Mouse (Mus musculus): ENCODE measurements at regions not wholly inside any gene's neighbourhood (a gene's known extent, or its start where the extent isn't known, plus 50 kb on each side); places are given as distances from the start of the nearest gene placed in this dataset.

DNA sequence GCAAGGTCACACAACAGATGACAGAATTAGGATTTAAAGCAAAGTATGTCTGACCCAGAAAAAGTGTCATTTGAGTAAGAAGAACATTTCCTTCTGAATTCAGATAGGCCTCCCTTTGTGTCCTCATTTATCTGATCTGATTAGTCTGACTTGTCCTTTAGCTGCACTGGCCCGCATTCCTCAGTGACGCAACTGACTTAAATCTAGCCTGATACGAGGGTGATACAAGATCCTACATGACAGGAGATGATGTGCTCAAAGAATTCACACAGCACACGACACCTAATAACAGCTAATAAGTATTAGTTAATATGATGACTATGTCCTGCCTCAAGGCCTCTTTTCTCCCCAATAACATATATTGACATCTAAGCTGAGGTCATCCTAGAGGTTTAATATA is 192.8 kb downstream of the Nuf2 start:
- no peak for DNase-seq (ENCODE audit: extremely low read depth, insufficient read length, low spot score)

DNA sequence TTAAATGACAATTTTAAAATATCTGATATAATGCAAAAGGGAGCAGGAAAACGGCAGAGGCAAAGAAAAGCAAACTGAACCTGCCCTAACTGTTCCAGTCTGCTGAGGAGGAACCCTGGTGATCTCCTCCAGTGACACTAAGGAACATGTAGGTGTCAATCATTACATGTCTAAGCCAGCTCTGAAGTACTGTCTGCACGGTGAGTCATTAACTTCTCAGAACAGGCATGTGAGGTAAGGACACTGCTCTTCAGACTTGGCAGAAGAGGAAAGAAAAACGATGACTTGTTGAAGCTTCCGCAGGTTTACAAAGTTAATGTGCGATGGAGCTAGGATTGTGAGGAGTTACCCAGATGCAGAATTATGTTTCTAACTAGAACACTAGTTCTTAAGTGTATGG is 199.1 kb downstream of the Nuf2 start:
- no peak for DNase-seq (ENCODE audit: extremely low read depth, insufficient read length, low spot score)

DNA sequence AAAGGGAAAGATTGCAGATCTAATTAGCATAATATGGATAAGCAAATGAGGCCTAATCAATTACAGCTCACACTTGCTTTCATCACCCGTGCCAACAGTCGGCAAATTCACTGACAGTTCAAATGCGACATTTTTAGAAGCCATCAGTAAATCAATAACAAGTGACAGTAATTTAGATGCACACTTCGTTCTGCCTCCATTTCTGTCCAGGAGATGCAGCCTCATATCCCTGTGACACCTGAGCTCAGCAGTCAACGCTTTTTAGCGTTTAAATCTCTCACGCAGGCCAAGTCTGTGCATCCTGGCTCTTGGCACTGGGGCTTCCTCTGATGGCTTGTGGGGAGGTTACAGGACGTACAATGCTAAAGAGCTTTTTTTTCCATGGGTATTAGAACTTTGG is 218.0 kb downstream of the Nuf2 start:
- DNase-seq (ENCODE audit: extremely low read depth, insufficient read length, low spot score), result no peak

DNA sequence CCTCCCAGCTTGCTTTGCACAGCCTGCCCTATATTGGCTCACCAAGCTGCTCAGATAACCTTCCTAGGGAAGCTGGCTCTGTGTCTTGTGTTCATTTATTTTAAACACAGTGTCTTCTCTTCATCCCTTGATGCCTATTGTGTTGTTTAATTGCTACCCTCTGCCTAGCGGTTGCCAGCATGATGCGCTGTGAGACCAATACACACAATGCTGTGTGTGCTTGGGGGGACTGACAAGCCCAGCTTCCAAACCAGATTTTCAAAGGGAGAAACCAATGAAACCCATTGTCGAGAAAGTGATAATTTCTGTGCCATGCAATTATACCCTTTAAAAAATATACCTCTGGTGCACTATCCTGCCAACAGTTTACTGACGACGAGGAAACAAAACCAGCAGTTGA is 247.8 kb downstream of the Nuf2 start:
- DNase-seq (ENCODE audit: extremely low read depth, insufficient read length, low spot score), result no peak

DNA sequence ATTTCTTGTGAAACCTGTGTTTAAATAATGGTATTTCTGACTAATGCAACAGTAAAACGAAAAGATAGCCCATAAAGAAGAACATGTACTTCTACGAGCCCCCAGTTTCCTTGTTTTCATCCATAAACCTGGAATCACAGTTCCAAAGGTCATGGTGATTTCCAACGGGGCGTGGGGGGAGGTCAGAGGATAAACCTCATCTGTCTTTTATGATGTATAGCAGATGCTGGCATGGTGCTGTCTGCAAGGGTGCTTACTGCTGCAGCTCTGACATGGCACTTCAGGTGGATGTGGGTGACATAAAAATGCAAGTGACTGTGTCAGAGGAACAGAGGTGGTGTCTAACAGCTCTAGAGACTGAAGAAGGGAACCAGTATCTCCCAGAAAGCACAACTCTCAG is 260.5 kb downstream of the Nuf2 start:
- no peak for DNase-seq (ENCODE audit: extremely low read depth, insufficient read length, low spot score)

DNA sequence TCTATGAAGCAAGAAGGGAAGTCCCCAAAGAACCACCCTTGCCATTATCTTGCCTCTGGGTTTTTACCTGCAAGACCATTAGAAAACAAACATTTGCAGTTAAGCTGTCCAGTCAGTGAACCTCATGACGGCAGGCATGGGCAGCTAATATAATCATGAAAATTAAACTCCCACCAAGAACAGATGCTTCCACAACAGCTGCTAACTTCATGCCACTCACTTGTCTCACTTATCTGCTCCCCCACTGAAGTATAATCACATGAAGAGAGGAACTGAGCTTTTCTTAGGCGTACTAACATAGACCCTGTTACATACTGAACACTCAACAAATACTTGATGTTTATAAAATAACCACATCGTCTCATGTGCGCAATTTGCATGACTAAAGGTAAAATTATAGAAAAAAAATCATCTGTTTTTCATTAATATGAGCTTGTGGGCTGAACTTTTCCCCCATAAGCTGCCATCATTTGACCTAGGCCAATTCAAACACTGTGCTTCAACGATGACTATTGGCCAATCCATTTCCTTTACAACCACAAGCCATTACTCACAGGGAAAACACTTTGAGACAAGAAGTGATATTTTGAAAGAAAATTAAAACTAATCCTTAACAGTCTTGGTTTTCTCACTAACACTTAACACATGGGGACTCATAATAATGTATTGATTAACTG is 267.1 kb downstream of the Nuf2 start:
- DNase-seq (ENCODE audit: extremely low read depth, insufficient read length, low spot score), result no peak

DNA sequence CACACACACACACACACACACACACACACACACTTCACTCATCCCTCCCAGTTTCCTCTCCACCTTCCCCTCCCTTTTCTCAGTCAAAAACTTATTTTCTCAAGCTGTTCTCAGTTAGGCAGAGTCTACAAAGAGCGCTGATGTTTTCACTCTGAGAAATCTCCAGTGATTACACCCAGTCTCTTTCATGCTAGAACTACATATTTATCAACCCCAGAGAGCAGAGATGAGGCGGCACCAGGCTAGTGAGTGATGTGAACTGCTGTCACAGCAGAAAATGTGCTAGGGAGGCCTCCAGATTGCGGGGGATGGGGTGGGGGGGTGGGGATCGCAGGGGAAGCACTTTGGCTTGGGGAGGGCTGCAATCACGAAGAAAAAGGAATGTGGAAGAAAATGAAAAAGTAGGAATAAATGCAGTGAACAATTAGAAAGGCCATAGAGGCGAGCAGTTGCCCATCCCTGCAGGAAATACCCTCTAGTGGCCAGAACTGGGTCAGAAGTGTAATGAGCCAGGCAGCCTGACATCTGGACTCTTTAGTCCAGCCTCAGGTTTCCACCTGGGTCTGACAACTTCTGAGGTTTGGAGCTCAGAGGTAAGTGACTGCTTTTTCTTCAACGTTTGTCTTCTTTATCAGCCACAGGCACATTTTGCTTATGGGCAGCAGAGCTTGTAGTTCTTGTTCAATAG is 276.9 kb downstream of the Nuf2 start:
- no peak for DNase-seq (ENCODE audit: extremely low read depth, insufficient read length, low spot score)

DNA sequence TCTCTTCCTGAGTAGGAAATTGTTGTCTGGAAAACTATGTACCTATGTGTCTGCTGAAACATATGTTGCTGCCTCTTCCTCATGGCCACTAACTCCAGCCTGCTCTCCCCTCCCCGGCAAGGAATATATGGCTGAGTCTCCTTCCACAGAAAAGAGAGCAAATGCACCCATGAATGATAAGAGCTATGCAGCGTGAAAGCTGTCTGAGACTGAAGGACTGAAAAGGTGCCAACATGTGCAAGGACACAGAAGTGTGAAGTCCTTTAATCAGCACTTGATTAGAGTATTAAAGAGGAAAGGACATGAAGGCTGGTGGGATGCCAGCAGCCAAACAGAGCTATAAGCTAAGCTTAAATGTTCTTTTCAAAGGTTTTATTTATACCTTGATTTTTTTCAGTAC is 279.1 kb downstream of the Nuf2 start:
- DNase-seq (ENCODE audit: extremely low read depth, insufficient read length, low spot score), result no peak

DNA sequence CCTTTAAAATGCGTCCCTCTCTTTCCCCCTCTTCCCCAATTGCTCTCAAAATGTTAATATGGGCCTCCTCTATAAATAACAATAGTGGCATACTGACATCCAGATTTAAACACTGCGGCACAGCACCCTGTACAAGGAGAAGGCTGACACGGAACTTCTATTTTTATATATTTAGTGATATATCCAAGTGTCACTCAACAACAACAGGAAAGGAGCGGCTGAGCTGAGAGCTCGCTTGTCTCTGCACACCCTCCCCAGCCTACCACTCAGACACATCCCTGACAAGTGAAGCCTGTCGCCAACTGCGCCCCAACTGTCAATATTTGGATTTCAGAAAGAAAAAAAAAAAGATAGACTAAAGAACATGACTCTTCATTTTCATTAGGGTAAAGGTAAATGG is 282.2 kb downstream of the Nuf2 start:
- no peak for DNase-seq (ENCODE audit: extremely low read depth, insufficient read length, low spot score)

DNA sequence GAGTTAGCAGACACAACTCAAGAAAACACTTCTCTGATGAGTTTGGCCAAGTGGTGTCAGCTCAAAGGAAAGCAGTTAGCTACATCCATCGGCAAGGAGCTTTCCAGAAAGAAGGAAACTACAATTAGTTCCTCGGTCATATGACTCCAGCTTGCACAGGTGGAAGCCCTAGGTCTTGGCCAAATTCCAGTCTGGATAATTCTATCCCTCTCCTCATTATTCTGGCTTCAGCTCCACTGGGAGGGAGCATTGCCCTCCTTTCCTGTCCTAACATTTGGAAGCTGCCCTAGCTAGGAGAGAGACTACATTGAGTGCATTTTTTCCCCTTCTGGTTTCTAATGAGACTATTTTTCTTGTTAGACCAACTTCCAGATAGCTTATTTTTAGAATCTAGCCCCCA is 290.9 kb downstream of the Nuf2 start:
- no peak for DNase-seq (ENCODE audit: extremely low read depth, insufficient read length, low spot score)

DNA sequence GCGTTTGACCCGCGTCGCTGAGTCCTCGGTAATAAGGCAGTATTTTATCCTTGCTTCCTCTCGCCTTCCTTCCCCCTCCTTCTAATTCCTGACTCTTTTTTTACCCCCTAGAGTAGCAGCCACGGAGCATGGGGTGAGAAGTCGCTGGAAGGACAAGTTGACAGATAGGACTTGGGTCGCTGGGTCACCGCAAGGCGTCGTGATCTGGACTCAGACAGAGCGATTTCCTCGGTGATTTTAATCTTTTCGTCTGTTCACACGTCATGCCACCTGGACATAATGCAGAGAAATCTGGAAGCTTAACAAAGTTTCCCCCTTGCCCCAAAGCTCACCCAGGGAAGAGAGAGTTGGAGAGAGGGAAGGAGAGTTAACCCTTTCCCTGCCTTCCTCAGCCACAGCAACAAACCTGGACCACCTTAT is 292.6 kb downstream of the Nuf2 start:
- no peak for DNase-seq (ENCODE audit: extremely low read depth, insufficient read length, low spot score)

DNA sequence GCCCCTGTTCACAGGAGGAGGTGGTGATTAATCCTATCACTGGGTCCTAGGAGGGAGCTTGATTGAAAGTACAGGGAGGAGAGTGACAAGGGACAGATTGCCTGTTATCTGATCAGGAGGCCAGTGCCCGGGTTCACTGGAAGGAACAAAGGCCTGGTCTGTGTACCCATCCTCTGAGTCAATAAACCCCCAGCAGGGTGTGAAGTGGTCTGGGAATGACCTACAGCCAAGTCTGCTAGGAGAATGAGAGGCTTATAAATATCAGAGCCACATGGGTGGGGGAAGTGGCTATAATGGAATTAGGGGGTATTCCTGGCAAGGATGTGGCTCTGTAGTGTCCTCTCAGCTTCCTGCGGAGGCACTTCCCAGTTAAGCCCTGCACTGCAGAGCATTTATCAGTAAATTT is 296.0 kb downstream of the Nuf2 start:
- no peak for DNase-seq (ENCODE audit: extremely low read depth, insufficient read length, low spot score)

DNA sequence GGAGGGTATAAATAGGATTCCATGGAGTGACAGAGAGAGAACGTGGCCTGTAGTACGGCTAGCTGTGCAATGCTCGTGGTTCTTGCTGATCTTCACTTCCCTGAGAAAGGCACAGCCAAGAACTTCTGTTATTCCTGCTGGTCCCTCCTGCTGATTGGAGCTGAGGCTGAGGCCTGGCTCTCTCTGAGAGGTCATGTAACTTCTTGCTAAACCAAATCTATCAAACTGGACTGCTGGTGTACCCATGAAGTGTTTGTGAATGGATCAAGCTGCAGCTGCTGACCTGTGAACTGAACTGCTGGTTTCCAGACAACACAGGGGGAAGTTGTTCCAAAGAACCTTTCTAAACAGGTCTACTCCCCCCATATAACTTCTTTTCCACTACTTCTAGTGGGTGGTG is 297.9 kb downstream of the Nuf2 start:
- DNase-seq (ENCODE audit: extremely low read depth, insufficient read length, low spot score), result no peak

DNA sequence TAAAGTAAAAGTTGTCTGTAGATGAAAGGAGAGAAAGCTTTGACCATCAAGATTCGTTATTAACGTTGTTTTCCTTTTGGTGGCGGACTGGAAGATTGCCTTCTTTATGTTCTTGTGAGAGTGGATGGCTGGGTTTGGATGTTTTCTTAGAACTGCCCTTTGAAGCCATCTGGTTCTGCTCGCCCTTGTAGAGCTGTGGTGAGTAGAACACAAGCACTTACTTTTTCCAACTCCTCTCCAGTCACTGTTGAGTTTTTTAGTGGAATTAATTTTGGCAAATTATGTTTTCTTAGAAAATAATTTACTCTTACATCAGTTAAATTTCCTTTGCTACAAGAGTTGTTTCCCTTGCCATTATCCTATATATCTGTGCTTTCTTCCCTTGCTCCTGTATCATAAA is 301.2 kb downstream of the Nuf2 start:
- DNase-seq (ENCODE audit: extremely low read depth, insufficient read length, low spot score), result no peak

DNA sequence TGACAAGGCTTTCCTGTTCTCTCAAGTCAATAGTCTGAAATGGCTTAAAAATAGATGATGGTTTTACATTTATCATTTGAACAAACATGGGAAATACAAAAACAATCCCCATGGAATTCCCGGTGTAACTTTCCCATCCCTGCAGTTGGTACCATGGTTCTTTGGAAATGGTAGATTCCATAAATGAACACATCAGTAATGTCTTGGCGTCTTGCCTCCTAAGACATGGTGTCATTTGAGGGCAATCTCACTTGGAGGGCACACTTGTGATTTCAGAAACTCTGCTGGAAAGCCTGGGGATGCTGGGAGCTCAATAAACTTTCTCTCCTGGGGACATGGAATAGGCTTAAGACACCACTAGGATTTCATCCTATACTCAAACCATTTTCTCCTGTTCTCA is 306.8 kb downstream of the Nuf2 start:
- no peak for DNase-seq (ENCODE audit: extremely low read depth, insufficient read length, low spot score)

DNA sequence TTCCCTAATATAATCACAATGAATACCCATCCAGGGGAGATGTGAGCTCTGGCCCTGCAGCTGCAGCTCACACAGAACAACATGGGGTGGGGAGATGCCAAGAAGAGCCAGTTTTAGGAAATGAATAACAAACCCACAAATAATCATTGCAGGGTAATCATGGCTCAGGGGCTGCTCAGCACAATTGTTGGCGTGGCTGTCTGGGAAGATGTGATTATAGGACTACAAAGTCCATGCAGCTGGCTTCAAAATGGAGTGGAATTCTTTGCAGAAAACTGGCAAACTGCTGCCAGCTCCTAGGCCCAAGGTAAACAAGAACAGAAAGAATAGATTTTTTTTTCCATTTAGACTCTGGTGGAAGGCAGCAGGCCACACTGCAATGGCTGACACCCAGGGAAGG is 343.6 kb downstream of the Nuf2 start:
- DNase-seq (ENCODE audit: extremely low read depth, insufficient read length, low spot score), result no peak

DNA sequence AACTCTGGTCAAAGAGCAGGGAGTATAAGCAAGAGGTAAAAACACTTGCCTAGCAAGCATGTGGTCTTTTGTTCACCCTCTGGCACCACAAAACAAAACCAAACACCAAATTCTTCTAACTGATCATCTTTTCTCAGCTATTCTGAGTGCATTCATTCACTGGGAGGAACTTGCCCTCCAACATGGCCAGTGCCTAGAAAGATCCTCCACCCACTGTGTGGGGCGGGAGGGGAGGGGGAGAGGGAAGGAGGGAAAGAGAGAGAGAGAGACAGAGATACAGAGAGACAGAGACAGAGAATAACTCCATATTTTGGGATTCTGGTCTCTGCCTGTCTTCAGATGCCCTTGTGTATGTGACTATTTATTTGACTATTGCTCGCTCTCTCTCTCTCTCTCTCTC is 360.9 kb downstream of the Nuf2 start:
- no peak for DNase-seq (ENCODE audit: extremely low read depth, insufficient read length, low spot score)

DNA sequence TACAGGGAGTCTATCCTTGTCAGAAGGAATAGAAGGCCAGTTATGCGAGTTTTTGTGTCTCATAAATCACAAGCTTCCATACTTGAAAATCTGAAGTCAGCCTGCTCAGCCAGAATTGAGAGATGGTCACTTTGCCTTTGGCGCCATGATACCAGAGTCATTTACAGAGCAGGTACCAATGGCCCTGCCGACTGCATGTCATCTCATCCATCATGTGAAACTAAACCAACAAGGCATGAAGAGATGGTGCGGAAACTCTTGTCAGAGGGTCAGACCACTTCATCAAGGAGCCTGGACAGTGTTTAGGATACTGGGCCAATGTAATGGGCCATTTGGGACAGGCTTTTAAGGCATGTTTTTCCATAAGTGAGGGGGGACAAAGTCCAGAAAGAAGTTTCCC is 363.2 kb downstream of the Nuf2 start:
- no peak for DNase-seq (ENCODE audit: extremely low read depth, insufficient read length, low spot score)

DNA sequence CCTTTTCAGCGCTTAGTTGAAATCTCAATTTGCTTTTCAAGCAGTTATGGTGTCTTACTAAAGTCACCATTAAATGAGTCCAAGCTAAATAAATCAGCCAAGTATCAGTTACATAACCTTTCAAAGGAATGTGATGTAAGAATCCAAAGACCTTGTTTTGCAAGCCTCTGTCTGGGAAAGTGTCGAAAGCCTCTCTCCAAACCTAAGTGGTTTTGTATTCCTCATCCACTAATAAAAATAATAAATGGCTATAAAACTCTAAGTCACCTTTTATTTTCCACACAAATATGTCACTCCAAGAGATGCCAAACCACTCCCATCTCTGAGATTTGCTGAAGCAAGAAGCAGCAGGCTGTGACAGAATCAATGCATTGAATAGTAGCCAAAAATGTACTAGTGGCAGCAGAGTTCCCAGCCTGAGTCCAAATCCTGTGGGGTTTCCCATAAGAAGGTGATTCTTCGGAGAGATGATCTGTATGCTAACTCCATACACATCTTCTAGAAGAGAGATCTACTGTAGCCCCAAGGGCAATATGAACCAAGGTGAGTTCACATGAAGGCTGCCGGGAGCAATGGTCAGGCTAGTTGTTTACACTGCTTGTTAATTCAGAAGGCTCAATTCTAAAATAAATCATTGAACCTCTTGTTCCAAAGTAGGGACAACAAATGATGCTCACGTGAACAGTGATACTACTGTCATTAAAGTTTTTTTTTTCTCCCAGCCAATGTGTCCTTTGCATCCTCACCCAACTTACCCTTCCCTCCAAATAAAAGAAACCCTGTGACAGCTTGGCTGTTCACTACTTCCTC is 365.0 kb downstream of the Nuf2 start:
- no peak for DNase-seq (ENCODE audit: extremely low read depth, insufficient read length, low spot score)

DNA sequence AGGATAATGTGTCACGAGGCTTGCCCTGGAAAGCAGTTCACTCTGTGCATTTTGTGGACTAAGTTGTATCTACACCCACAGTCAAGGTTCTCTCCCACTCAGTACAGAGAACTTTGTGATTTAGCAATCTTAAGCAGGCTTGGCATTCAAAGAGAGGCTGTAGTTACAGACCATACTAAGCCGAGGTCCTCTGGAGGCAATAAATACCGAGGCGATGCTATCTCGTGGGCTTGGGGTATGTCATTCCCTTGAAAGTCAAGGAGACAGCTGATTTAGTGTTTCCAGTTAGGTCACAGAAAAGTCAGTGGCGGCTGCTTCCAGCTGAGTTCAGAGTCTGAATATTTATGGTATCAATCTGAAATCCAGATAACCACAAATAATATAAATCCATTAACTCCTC is 370.4 kb downstream of the Nuf2 start:
- no peak for DNase-seq (ENCODE audit: extremely low read depth, insufficient read length, low spot score)

DNA sequence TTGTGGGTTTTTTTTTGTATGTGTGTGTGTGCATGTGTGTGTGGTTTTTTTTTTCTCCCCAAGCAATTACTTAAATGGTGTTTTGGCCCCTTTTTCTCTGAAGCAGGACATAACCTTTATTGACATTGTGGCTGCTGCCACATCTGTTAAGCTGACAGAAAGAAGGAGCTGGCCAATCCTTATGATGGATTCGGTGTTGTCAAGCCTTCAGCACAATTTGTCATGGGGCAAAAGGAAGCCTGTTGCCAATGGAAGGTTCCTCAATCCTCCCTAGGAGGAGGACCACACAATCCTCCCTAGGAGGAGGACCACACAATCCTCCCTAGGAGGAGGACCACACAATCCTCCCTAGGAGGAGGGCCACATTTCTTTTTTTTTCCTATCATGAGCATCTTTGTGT is 371.0 kb downstream of the Nuf2 start:
- DNase-seq (ENCODE audit: extremely low read depth, insufficient read length, low spot score), result no peak

DNA sequence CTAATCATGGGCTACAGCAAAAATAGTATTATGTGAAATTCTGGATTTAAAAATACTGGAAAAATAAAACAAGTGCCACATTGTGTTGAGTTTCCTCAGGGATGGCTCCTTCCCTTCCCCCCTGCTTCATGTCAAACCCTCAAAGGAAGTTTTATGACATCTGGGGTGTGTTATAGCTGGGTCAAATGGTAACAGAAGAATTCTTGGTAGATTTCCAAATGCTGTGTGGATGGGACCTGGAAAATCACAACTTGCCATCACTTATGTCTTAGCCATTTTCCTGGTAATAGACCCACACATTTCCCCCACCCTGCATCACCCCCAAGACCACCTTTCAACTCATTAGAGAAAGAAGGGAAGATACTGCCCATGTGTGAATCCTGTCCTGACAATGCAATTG is 371.5 kb downstream of the Nuf2 start:
- no peak for DNase-seq (ENCODE audit: extremely low read depth, insufficient read length, low spot score)

All from 3134 (cell line).